Mouse (Mus musculus) thymus, adult 2 months (tissue): ENCODE data around the gene Rpap2.

Experiments used
- CTCF ChIP-seq: fragments of 200-500 bp; IDR thresholded peaks from 2 replicates; pipeline ENCODE4 v1.5.1; 2012; ENCODE audit warnings: mild to moderate bottlenecking, control low read depth, low read length, moderate library complexity, borderline replicate concordance; ENCODE audit not compliant: control insufficient read depth, poor library complexity, insufficient read depth; ENCODE audit errors: extremely low read depth
- POLR2A ChIP-seq: fragments of 200-500 bp; IDR thresholded peaks from 2 replicates; pipeline ENCODE4 v1.6.1; 2012; ENCODE audit warnings: mild to moderate bottlenecking, low read length, control low read depth, moderate library complexity; ENCODE audit not compliant: control insufficient read depth, poor library complexity, insufficient read depth; ENCODE audit errors: extremely low read depth

- TF ChIP-seq CTCF: no peak
- no peak for TF ChIP-seq POLR2A
Observed at GRCm38 (mm10) chr5:107706262-107706661, 109.1 kb downstream of the Rpap2 start.
